Mouse (Mus musculus): ENCODE measurements at regions not wholly inside any gene's neighbourhood (a gene's known extent, or its start where the extent isn't known, plus 50 kb on each side); places are given as distances from the start of the nearest gene placed in this dataset.

GRCm38 (mm10) chr4:102657244-102657643 lies 83.9 kb upstream of the Sgip1 start:
- intact Hi-C loops (cut with DNase I), result loop anchor here (2.0 to 5.0 kb wide), 2 partner anchors 430 to 1000 kb away; no protein-coding TSS in a partner anchor
- TF ChIP-seq CTCF (IDR thresholded peaks at IDR 0.05), result no peak
- H3K27ac ChIP-seq, result no peak overlapping the region
- DNase-seq (ENCODE audit: extremely low spot score in 1 of 2, low spot score in 2 of 2), result no peak
- H3K4me3 ChIP-seq, result no peak overlapping the region

GRCm38 (mm10) chr4:102658578-102658977 lies 82.5 kb upstream of the Sgip1 start:
- intact Hi-C loops (cut with DNase I), result loop anchor here (5.0 kb wide), 1 partner anchor 1001 kb away; no protein-coding TSS in a partner anchor
- no peak for DNase-seq (ENCODE audit: extremely low spot score in 1 of 2, low spot score in 2 of 2)
- TF ChIP-seq CTCF (IDR thresholded peaks at IDR 0.05), result no peak
- no peak overlapping the region for H3K27ac ChIP-seq
- H3K4me3 ChIP-seq, result no peak overlapping the region

GRCm38 (mm10) chr4:102663617-102664016 lies 77.5 kb upstream of the Sgip1 start:
- DNase-seq (ENCODE audit: extremely low spot score in 1 of 2, low spot score in 2 of 2), result no peak
- no peak for TF ChIP-seq CTCF (IDR thresholded peaks at IDR 0.05)
- H3K27ac ChIP-seq, result no peak overlapping the region
- H3K4me3 ChIP-seq, result no peak overlapping the region
- intact Hi-C loops (cut with DNase I), result no loop called here

- Histone ChIP-seq H3K27ac (no peak overlapping the region), H3K4me3 (no peak overlapping the region)
- intact Hi-C loops (cut with DNase I), result no loop called here
- no peak for TF ChIP-seq CTCF (IDR thresholded peaks at IDR 0.05)
- DNase-seq (ENCODE audit: extremely low spot score in 1 of 2, low spot score in 2 of 2), result no peak
Measured at GRCm38 (mm10) chr4:102682190-102682589, 58.9 kb upstream of the Sgip1 start.

- H3K4me3 ChIP-seq, result no peak overlapping the region
- no peak overlapping the region for H3K27ac ChIP-seq
- intact Hi-C loops (cut with DNase I), result no loop called here
- no peak for DNase-seq (ENCODE audit: extremely low spot score in 1 of 2, low spot score in 2 of 2)
- no peak for TF ChIP-seq CTCF (IDR thresholded peaks at IDR 0.05)
Measured at GRCm38 (mm10) chr4:102685045-102685444, 56.1 kb upstream of the Sgip1 start.

GRCm38 (mm10) chr4:102688378-102688777 lies 52.7 kb upstream of the Sgip1 start:
- intact Hi-C loops (cut with DNase I), result no loop called here
- no peak overlapping the region for H3K4me3 ChIP-seq
- no peak for TF ChIP-seq CTCF (IDR thresholded peaks at IDR 0.05)
- DNase-seq (ENCODE audit: extremely low spot score in 1 of 2, low spot score in 2 of 2), result no peak
- no peak overlapping the region for H3K27ac ChIP-seq

Data from left cerebral cortex, adult 2 months (tissue).